Mouse (Mus musculus) cerebellum, postnatal 14 days (tissue): ENCODE measurements around the gene Bcas3.
"Not testable (repeated sequence)": the region's sequence is repeated elsewhere in the genome, so short reads cannot be mapped to it uniquely, and the experiment has no call there.

ENCODE experiments used
- DNase-seq, 2 experiments: peaks; one replicate each; pipeline ENCODE4 v3.0.0; 2021; ENCODE audit warnings: mixed read lengths in 2 of 2

Gene Bcas3

DNA sequence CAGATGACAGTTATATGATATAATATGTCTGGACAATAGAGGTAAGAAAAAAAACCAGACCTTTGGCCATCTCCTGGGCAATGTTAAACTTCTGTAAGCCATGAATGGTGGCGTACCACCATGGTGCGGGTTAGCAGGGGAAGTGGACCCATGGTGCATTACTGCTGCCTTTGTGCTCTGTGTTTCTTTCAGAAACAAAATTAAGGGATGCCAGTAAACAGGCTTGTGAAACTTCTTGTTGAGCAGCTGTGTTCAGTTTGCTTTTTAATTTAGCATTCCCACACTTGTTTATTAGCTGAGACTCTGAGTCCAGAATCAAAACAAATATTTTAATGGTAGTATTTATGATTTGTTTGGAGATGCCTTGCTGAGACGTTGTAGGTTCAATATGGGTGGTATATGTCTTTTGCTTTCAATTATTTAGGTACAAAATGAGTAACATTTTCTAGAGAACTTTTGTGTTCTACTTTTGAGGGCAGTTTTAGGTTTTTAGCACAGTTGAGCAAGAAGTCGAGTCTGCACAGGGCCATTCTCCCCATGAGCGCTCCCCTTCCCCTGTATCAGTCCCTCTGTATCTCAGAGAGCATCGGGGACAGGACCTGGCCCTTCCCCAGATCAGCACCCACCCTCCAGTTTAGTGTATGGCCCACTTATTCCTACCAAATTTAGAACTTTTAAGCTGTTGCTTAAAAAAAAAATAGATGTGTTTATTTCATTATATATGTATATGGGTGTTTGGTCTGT, 132.4 kb downstream of the Bcas3 start:
- no peak for DNase-seq

DNA sequence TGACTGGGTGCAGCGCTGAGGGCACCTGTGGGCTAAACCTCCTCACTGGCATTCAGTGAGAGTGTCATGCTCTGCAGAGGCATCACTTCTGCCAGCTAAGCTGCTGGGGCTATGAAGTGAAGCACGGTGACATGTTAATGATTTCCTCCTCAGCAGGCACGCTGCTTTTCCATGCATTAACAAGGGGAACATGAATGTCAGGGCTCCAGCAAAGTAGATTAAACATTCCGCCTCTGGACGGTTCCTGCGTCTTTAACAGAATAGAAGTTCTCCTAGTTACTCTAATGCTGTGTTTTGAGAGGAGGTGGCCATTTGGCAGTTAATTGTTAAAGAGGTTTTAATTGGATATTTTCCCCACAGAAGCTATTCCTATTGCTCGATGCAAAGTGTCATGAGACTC, 134.5 kb downstream of the Bcas3 start:
- no peak for DNase-seq

DNA sequence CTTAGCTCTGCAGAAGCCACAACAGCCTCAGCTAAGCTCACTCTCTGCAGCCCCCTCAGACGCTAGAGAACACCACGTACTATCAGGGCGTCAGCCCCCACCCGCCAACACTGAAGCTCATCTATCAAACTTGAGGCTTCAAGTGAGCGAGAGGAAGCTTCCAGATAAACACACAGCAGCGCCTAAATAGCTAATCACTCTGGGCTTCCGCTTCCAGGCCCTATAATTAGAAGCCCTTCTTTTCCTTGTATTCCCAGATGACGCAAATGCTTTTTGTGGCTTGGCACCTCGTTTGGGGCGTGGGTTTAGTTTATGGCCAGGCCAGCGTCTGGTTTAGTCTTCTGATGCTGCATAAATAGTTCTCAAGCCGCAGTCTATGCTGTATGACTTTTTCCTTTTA, 139.3 kb downstream of the Bcas3 start:
- no peak for DNase-seq

DNA sequence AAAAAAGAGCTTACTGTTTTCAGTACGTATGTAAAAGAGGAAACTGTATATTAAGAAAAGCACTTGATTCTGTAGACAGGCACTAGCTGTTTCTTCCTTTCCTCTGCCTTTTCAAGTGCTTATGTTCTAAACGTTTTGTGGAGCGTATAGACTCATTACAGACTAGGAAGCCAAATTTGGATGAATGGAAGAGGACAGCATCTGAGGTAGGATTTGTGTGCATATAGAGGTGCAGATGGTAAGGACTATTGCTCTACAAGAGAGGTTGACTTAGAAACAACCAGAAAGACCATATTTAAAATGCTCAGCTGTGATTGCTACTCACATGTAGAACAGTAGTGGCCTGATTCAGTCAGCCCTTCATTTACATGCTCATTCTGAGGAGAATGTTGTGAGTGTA, 139.7 kb downstream of the Bcas3 start:
- no peak for DNase-seq

DNA sequence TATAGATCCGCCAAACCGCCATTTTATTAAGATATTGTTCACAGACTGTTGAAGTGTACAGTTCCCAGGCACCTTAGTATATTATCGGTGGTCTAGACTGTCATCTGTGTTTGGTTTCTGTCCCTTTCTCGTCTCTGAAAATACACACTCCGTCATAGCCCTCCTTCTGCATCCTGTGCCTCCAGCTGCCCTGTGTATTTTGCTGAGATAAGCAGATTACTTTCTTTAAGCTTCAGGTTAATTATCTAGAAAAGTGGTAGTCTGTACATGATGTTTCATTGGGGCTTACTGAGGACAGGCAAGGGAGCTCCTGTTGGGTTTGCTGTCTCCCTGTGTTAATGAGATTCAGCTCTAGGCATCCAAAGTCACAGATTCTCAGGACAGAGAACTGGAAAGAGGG, 146.6 kb downstream of the Bcas3 start:
- no peak for DNase-seq

DNA sequence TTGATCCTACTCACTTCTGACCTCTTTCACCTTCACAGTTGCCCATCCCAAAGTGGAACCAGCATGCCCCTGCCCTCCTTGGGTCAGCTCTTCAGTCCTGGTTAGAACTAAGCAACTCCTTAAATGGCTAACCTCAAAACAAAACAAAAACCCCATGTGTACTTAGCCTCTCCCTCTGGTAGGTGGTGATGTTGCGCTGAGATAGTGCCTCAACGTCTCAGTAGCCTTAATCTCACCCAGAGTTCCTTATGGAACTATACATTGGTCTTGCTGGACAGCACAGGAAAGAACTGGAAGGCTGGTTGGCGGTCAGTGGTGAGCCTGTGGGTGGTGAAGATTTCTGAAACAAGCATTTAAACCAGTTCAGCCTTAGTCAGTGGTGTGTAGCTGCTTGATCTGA, 149.1 kb downstream of the Bcas3 start:
- no peak for DNase-seq

DNA sequence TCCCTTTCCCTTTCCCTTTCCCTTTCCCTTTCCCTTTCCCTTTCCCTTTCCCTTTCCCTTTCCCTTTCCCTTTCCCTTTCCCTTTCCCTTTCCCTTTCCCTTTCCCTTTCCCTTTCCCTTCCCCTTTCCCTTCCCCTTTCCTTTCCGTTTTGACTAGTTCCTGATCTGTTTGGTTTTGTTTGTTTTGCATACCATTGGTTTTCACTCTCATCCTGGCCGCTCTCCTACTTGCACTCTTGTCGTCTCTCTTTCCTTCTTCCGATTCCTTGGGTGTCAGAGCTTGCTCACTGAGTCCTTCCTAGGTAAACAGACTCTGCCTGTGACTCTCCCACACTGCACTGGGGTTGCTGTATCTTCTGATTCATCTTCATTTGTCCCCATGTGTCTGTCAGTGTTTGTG, 151.8 kb downstream of the Bcas3 start:
- not testable (repeated sequence) for DNase-seq

DNA sequence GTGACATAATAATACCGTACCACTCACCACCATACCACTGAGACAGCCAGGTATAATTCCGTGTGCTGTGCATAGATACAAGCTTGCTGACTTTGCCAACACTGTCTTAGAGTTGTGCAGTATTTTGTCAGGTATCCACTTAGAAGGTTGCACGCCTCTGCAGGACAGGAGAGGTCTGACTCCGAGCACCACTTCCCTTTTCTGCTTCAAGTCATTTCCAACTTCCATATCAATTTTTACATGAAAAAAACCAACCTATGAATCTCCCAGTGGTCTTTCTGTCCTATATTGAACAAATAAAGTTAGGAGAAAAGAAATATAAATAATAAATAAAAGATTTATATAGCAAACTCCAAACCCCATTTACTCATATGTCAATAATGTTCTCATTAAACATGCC, 152.8 kb downstream of the Bcas3 start:
- DNase-seq = no peak

DNA sequence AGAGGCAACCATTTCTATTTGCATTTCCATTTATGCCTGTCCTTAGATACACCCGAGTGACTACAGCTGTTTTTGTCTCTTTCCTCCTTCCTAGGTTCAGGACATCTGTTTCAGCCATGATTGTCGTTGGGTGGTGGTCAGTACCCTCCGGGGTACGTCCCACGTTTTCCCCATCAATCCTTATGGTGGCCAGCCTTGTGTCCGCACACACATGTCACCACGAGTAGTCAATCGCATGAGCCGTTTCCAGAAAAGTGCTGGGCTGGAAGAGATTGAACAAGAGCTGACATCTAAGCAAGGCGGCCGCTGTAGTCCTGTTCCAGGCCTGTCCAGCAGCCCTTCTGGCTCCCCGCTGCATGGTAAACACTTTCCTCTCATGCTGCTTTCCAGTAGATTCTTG, 156.4 kb downstream of the Bcas3 start:
- DNase-seq = no peak

DNA sequence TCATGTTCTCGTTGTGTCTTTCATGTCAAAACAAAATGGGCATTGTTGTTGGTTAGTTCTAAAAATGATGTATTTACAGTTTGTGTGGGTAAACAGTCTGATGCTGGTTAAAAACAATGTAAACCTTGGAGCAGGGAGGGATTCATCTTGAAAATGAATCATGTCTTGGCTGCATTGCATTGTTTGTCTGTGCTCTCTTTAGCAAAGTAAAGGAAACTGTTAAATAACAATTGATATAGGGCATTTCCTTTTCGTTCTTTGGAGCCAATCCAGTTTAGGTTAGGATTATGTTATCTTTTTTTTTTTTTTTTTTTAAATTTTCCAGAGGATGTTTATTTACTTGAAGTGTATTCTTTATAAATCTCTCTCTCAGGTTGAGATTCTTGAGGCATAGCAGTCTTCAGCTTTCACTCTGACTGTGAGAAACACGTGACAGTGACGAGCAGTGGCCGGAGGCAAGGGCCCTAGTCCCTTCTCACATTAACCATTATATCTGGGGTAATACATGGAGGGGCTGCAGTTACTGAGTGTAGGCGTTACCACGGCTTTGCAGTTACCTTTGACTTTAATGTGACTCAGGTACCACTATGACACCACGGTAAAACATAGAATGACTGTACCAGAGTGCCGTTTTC, 158.4 kb downstream of the Bcas3 start:
- no peak for DNase-seq

DNA sequence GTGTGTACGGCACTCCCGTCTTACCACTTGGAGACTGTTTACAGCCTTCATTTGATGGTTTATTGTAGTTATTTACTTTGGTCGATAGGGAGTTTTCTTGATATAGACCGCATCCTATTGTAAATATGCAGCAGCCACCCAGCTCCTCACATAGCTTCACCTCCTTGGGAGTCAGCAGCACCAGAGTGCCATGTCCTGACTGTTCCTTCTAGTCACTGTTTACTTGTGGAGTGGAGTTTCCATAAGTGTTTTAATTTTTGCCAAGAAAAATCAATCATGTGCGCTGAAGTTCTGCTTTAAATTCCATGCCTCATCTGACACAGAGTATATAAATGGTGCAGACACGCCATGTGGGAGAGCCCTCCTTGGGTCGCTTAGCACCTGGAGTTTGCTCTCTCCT, 163.8 kb downstream of the Bcas3 start:
- no peak for DNase-seq

DNA sequence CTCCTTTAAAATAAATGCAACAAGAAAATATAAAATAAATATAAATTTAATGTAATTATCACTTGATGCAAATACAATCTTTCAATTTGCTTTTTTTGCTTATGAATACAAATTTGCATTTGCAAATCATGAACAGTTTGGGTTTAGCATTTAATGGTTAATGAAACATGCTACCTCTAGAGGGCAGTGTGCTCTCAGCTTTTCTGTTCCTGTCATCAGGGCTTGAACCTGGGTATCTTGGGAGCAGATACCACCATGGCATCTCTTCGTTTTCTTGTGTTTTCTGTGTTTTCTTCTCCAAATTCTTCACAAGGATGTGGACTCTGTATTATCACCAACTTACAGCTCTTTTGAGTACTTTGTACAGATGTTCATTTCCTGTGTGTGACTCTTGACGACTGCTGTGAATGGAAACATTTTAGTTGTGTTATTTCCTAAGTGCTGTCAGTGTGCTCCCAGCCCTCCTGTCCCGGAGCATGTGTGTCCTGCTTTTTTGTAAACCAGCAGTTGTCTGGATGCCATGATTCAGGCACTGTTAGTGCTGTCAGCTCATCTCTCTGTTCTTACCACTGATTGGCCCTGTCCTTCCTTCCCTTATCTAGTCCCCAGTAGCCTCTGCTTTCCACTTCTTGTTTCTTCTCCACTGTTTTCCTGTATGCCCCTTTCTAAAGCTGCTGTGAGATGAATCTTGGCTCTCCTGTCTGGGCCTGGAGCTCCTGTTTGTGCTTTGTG, 165.2 kb downstream of the Bcas3 start:
- peak; percentile 64 to 66 for DNase-seq

DNA sequence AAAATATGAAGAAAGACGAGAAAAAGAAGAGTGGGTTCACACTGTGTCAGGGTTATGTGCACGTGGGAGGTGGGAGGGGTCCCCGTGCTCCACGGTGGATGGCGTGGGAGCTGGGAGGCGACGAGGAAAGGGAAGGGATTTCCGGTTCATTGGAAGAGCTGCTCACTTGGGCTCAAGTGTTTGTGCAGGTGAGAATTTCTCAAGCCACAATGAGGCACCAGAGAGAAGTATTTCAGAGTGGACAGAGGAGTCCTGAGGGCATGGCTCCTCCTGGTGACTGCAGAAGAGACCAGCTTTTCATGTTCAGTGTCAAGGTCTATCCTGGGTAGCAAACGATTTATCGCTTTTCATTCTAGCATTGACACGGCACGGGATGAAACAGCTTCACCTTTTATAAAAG, 167.3 kb downstream of the Bcas3 start:
- DNase-seq = no peak

DNA sequence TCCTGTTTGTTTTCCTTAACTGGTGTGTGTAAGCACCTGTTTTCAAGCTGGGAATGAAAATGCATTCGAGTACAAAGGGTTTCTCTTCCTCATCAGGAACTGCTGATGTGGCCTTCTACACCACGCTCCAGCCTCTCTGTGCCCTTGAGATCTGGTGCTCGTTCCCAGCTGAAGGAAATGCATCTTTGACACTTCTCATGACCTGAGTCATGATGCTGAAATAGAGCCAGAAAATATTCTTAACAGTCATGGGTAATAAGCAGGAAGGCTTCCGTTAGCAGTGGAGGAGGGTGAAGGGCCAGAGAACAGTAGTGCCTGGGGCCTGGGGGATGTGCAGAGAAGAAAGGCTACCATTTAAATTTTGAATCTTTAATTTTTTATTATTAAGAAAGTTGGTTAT, 168.0 kb downstream of the Bcas3 start:
- DNase-seq = no peak

DNA sequence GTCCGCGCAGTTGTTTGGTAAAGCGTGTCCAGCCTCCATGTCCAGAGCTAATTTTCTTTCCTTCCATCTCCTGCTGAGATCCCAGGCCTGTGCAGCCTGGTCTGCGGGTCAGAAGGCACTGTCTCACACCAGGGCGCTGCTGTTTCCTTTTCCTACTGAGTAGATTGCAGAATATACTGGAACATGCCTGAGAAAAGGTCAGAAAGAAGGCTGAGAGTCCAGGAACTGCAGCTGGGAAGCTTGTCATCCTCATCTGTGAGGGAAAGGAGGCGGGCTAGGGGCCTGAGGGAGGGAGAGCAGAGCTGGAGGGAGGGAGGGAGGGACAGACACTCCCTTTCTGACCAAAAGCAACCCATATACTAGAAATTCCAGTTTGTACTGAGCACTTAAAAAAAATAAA, 170.7 kb downstream of the Bcas3 start:
- no peak for DNase-seq

DNA sequence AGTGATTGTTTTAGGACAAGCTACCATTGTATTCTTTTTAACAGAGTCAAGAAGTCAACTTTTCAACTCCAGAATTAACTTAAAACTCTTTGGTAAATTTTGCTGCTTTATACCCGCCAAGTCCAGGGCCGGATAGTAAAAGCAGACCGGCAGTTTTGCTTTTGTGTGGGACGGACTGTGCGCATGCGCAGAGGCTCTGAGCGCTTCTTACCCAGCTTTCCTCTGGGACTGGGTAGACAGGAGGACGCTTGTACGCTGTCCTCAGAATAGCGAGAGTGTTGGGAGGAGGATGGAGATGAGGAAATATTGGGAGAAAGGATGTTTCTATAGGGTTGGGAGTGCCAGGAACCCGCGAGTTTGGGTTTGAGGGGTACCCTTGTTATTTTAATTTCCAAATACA, 171.2 kb downstream of the Bcas3 start:
- DNase-seq = peak; percentile 81 to 83

DNA sequence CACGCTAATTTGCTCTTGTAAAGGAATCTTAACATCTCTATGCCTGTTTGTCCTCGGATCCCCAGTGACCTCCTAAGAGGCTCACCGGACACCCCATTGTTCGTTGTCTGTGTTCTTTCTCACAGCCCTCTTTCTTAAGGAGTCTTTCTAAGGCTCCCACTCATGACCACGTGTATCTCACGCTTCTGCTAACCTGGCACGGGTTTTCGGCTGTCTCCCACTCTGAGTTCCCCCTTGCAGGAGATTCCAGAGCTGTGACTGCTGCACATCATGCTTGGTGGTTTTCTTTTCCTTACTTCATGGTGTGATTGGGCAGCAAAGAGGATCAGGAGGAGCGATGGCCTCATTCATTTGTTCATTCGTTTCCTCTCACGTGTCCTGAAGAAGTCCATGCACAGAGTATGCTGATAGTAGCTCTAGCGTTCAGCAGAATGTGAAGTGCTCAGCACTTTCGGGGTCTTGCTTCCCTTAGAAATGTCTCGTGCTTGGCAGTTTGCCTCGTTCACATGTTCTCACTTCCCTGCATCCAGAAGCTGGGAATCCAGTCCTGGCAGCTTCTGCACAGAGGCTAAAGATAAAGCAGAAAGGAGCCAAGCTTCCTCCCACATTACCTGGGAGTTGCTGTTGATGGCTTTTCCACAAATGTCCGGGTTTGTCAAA, 172.0 kb downstream of the Bcas3 start:
- DNase-seq = peak; percentile 19 to 21

DNA sequence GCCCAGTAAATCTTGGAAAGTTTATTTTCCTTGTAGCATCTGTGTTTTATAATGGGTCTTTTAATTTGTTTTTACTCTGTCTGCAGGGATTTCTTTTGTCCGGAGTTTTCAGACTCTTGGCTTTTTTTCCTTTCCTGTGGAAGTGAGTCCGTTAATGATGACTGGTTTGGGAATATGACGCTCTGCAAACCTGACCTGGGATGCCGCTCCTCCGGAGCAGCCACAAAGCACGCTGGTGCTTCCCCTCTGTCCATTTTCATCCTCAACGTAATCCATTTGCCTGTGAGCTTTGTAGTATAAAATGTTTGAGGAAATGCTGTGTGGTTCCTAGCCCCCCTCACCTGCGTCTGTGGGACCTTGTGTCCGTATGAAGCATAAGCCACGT, 172.5 kb downstream of the Bcas3 start:
- no peak for DNase-seq

DNA sequence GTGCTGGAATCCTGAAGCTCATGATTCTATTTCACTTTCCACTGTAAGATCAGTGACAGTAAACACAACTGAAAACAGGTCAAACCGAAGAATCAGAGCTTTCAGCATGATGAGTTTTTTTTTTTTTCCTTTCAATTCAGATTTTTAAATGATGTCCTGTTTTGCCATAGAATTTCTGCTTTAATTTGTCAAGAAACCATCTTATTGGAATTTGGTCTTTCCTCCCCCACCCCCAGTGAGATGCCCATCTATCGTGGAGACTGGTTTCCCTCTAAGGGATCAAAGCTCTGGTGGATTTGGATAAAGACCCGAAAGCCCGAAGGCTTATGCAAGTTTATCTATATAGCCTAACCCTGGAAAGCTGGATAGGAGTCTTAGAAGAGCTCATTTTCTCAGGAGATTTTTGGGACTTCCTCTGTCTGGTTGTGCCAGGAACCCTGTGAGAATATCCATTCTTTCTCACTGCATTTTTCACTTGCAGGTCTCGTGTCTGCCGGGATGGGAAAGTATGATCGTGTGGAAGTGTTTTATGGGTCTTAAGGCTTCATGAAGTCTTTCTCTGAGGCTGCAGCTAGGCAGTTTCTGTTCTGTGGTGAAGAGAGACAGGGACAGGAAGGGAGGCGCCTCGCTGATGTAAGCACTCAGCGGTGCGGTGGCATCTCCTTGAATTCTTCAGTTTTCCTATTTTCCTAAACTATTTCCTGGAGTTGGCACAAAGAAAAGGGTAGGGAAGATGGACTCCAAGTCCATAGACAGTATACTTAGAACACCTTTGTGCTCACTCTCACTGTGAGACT, 173.2 kb downstream of the Bcas3 start:
- DNase-seq = no peak

DNA sequence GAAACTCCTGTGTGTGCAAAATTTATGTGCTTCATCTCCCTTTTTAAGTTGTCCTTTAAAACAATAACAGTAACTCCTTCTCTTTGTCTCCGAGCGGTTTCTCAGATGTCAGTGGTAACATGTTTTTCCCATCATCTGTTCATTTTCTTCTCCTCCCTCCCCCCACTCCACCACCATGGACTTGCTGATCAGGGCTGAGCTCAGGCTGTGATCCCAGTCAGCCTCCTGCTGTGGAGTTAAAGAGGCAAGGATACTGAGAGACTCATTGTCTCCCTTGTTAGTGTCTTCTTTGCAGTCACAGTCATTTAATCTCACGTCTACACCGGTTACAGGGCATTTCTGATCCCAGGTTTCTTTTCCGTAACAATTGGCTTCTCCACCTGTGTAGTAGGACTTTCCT, 174.3 kb downstream of the Bcas3 start:
- no peak for DNase-seq

DNA sequence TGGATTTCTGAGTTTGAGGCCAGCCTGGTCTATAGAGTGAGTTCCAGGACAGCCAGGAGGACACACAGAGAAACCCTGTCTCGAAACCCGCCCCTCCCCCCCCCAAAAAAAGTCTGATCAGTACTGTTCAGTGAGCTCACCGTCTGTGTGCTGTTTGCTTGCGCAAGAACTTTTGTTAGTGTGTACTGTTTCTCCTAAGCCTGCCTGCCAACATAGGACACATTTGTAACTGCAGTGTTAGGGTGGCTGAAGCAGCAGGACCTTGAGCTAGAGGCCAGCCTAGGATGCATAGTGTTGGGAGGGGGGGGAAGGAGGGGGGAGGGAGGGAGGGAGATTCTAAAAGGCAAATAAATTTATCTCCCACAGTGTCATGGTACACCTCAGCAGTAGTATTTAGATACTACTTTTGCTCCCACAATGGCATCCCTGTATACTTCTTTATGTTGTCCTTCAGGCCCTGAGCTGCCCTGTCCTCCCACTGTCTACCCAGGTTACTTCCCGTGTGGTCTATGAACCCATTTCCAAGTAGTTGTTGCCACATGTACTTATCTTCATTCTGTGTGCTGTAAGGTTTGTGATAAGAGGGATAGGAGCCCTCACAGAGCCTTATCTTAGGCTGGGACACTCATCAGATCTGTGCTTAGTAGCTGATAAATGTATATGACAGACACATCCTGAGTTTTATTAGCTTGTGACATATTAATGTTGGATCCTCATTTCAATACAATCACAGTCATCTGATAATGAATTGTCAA, 176.7 kb downstream of the Bcas3 start:
- DNase-seq = no peak

DNA sequence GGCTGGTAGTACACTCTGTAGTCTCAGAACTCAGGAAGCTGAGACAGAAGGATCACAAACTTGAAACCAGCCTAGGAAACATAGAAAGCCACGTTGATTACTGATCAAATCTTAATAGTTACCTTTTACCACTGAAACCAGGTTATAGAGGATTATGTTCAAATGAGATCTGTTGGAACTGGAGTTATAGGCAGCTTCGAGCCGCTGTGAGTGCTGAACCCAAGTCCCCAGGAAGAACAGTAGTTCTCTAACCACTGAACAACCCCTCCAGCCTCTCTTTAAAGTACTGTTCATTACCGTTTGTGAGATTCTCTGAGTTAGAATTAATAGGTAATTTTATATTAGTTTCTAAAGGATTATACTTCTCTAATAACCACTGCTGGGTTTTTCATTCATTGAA, 188.0 kb downstream of the Bcas3 start:
- DNase-seq = no peak
